Mouse (Mus musculus): ENCODE data around the gene Ccdc159. TPM values are rescaled to one million over a fixed set of nuclear protein-coding genes. Genes with fewer than 3 reads are reported as not detected.

Gene Ccdc159
- polyA plus RNA-seq, 1 experiment from 2014 or later, result 12.7 TPM

GRCm38 (mm10) chr9:21983911-21984310 lies 56.6 kb downstream of the Ccdc159 start:
- 10% methylated on average over 3 of the region's 3 CpGs for WGBS
- Histone ChIP-seq H3K4me3 (ENCODE audit: low read depth, low read length) (no peak overlapping the region), H3K36me3 (ENCODE audit: control insufficient read depth, insufficient read depth, low read length) (no peaks in the 10 kb centered on the region), H3K9ac (ENCODE audit: low read depth, low read length) (no peak overlapping the region), H3K4me1 (ENCODE audit: control insufficient read depth, insufficient read depth, low read length) (peaks cover 12% of the 10 kb centered on the region), H3K27ac (ENCODE audit: low read length) (no peak overlapping the region), H3K9me3 (replicated peaks; ENCODE audit: control insufficient read depth, low read length, poor library complexity, severe bottlenecking) (no peaks in the 10 kb centered on the region), H3K4me2 (ENCODE audit: low read length) (no peak overlapping the region), H3K27me3 (ENCODE audit: control insufficient read depth, insufficient read depth, low read depth, low read length) (peaks cover 21% of the 10 kb centered on the region)
- ATAC-seq, result no peak

Other genes starting within 250 kb of the Ccdc159 start
- gene Ldlr, start 204.0 kb upstream of the Ccdc159 start, polyA plus RNA-seq (2015; fragmentation: Nextera tagmentation; extraction: Ambion mirVana), result 16.0 and 17.2 TPM in 2 replicates
- gene Spc24, start 167.2 kb upstream of the Ccdc159 start, polyA plus RNA-seq (2015; fragmentation: Nextera tagmentation; extraction: Ambion mirVana), result 10.4 and 11.8 TPM in 2 replicates
- gene Kank2, start 128.7 kb upstream of the Ccdc159 start, polyA plus RNA-seq (2015; fragmentation: Nextera tagmentation; extraction: Ambion mirVana), result 3.1 and 3.5 TPM in 2 replicates
- gene Angptl8, start 92.0 kb upstream of the Ccdc159 start, polyA plus RNA-seq (2015; fragmentation: Nextera tagmentation; extraction: Ambion mirVana), result 0.87 TPM in 1 of 2 replicates, not detected in the other
- gene Dock6, start 74.8 kb upstream of the Ccdc159 start, polyA plus RNA-seq (2015; fragmentation: Nextera tagmentation; extraction: Ambion mirVana), result 12.9 and 13.4 TPM in 2 replicates
- 16.1 and 19.9 TPM in 2 replicates for gene Rab3d, start 9.3 kb upstream of the Ccdc159 start, polyA plus RNA-seq (2015; fragmentation: Nextera tagmentation; extraction: Ambion mirVana)
- 45.5 and 47.2 TPM in 2 replicates for gene Tmem205, start 85 bp downstream of the Ccdc159 start, polyA plus RNA-seq (2015; fragmentation: Nextera tagmentation; extraction: Ambion mirVana)
- gene Plppr2, start 9.6 kb downstream of the Ccdc159 start, polyA plus RNA-seq (2015; fragmentation: Nextera tagmentation; extraction: Ambion mirVana), result 112 and 115 TPM in 2 replicates
- 9.5 and 10.5 TPM in 2 replicates for gene Swsap1, start 28.3 kb downstream of the Ccdc159 start, polyA plus RNA-seq (2015; fragmentation: Nextera tagmentation; extraction: Ambion mirVana)
- gene Epor, start 36.0 kb downstream of the Ccdc159 start, polyA plus RNA-seq (2015; fragmentation: Nextera tagmentation; extraction: Ambion mirVana), result 1.2 and 1.4 TPM in 2 replicates
- gene Rgl3, start 62.0 kb downstream of the Ccdc159 start, polyA plus RNA-seq (2015; fragmentation: Nextera tagmentation; extraction: Ambion mirVana), result 0.88 and 1.5 TPM in 2 replicates
- gene Ccdc151, start 75.2 kb downstream of the Ccdc159 start, polyA plus RNA-seq (2015; fragmentation: Nextera tagmentation; extraction: Ambion mirVana), result 5.6 and 6.2 TPM in 2 replicates
- gene Prkcsh, start 75.3 kb downstream of the Ccdc159 start, polyA plus RNA-seq (2015; fragmentation: Nextera tagmentation; extraction: Ambion mirVana), result 83.0 and 90.3 TPM in 2 replicates
- 91.6 and 93.8 TPM in 2 replicates for gene Elavl3, start 124.6 kb downstream of the Ccdc159 start, polyA plus RNA-seq (2015; fragmentation: Nextera tagmentation; extraction: Ambion mirVana)
- gene Gm49318, start 143.8 kb downstream of the Ccdc159 start, polyA plus RNA-seq (2015; fragmentation: Nextera tagmentation; extraction: Ambion mirVana), result not detected in 2 replicates
- gene Zfp653, start 143.9 kb downstream of the Ccdc159 start, polyA plus RNA-seq (2015; fragmentation: Nextera tagmentation; extraction: Ambion mirVana), result 18.1 and 18.8 TPM in 2 replicates
- gene Ecsit, start 158.0 kb downstream of the Ccdc159 start, polyA plus RNA-seq (2015; fragmentation: Nextera tagmentation; extraction: Ambion mirVana), result 54.8 and 57.4 TPM in 2 replicates
- gene Cnn1, start 171.7 kb downstream of the Ccdc159 start, polyA plus RNA-seq (2015; fragmentation: Nextera tagmentation; extraction: Ambion mirVana), result 0.67 and 0.88 TPM in 2 replicates
- 170 and 188 TPM in 2 replicates for gene Elof1, start 189.7 kb downstream of the Ccdc159 start, polyA plus RNA-seq (2015; fragmentation: Nextera tagmentation; extraction: Ambion mirVana)
- 0.35 and 4.1 TPM in 2 replicates for gene Acp5, start 208.2 kb downstream of the Ccdc159 start, polyA plus RNA-seq (2015; fragmentation: Nextera tagmentation; extraction: Ambion mirVana)
- 86.8 and 96.6 TPM in 2 replicates for gene Pigyl, start 229.4 kb downstream of the Ccdc159 start, polyA plus RNA-seq (2015; fragmentation: Nextera tagmentation; extraction: Ambion mirVana)